Mouse (Mus musculus) spleen, postnatal 0 days (tissue): ENCODE measurements around the gene Wdr41. TPM values are rescaled to one million over a fixed set of nuclear protein-coding genes. Genes with fewer than 3 reads are reported as not detected.

Experiments used
- polyA plus RNA-seq: library from polyadenylated mRNA; unstranded; fragments of >200 nt; fragmentation: Nextera tagmentation; extraction: Ambion mirVana; gene quantifications from 2 replicates; pipeline ENCODE4 v1.2.1, GENCODE M21; 2015

Gene Wdr41
- polyA plus RNA-seq = 8.5 and 11.3 TPM in 2 replicates

DNA sequence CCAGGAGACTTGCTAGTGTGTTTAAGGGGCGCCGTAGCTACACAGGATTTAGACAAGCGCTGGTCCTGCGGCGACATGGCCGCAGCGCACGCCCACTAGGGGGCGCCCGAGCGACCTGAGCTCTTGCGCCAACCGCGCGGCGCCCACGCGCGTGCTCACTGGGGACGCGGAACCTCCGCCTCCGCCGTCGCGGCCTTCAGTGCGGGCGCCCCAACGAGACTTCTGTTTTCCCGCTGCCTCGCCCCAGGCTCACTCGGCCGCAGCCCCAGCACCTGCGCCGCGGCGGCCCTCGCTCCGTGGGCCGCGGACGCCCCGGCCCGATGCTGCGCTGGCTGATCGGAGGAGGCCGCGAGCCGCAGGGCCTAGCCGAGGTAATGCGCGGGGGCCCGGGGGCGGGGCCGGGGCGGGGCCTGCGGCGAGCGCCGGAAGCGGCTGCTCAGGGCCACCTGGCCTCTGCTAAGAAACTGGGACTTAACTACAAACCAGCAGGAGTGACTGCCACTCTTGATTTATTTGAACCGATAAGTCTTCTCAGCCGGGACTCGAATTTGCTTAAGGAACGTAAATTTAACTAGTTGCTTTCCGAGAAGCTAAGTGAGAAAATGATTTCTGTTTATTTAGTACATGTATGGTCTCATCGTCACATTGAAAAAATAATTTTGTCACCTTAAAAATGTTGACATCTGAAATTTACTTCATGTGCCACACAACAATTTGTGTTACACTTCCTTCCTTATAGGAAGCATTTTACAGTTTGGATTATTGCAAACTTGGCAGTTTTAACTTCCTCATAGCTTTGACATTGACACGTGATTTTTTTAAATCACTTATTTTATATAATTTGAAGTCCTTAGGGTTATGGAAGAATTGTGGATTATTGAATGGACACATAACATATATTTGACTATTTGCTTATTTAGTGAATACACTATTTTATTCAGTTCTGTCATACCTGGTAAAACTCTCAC lies at the start of gene Wdr41:
Gene Wdr41 (plus strand): TSS at position 126 of the 968 bp plus-strand sequence.

Other genes starting within 250 kb of the Wdr41 start
- 130 and 142 TPM in 2 replicates for gene Tbca, start 187.4 kb upstream of the Wdr41 start, polyA plus RNA-seq
- not detected in 2 replicates for gene Otp, start 100.7 kb upstream of the Wdr41 start, polyA plus RNA-seq